Mouse (Mus musculus) ZHBTc4 (cell line): ENCODE data around the gene Spag7.

ENCODE experiments used
- DNase-seq: peaks from one replicate; pipeline ENCODE4 v3.0.0-alpha.2; 2011; ENCODE audit warnings: low read depth, low spot score

Spag7 gene

DNA sequence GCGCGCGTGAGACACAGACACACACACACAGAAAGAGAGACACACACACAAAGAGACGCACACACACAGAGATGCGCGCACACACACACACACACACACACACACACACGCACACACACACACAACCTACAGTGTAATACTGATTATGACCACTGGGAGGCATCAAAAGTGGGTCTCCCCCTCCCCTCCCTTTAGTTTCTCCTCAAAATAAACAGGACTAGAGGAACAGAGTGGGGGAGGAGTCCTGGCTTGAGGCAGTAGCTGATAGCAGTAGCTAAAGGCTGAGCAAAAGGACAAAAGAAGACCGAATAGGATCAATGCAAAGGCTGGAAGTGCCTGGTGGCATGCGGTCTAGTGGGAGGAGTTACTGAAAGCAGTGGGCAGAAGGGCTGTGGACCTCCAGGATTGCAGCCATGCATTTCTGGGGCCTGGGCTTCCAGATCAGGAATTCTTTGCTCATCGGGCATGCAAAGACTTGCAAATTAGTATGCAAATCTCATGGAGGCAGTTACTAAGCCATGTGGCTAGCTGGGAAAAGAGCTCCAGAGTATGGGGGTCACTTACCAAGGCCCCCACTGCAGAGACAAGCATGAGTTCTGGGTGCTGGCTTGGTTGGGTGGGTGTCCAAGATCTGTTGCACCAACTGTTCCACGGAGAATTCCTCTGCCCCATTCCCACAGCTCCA is 12.8 kb upstream of the Spag7 start:
- peak; percentile 92 for DNase-seq

DNA sequence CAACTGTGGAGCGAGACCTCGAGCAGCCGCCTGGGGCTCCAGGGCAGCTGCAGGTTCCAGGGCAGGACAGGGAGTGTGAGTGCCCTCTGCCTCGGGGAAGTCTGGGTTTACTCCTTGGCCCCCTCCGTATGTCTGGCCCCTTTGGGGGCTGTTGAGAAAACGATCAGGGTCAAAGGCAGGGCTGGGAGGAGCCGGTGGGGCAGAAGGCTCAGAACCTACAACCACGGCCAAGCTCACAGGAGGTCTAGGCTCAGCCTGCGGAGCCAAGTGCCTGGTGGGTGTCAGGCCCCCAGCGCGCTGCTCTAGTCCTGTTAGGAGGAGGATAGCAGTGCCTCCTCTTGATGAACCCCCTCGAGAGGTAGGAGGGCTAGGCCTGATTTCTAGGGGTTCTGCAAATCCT is 12.0 kb upstream of the Spag7 start:
- DNase-seq, result no peak

DNA sequence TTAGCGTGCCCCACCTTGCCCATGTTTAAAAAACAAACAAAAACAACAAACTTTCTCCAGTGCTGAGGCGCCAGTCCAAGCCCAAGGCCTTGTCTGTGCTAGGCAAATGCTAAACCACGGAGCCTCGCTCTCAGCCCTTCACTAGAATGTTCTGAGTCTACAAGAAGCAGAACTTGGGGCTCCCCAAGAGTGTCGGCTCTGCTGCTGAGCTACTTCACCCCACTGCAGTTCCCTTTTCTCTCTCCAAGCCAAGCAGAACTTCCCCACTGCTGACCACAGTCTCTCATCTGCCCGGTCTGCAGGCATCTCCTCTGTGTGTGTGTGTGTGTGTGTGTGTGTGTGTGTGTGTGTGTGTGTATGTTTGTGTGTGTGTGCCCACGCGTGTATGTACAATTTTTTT is 10.7 kb upstream of the Spag7 start:
- no peak for DNase-seq

DNA sequence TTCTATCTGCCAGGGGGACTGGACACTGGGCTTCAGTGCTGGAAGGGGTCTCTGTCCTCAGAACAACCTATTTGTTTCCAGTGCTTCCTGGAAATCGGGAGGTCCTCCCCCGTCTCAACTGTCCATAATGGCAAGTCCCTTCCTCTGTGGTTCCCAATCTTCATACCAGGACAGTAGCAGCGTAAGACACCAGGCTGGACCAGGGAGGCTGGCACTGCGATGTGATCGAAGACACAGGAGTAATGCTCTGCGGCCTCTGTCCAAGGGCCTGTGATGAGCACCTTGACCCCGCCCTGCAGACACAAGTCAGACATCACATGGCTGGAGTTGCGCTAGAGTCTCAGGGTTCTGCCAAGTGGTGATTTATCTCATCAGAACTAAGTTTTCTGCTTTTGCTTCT is 10.1 kb upstream of the Spag7 start:
- no peak for DNase-seq

DNA sequence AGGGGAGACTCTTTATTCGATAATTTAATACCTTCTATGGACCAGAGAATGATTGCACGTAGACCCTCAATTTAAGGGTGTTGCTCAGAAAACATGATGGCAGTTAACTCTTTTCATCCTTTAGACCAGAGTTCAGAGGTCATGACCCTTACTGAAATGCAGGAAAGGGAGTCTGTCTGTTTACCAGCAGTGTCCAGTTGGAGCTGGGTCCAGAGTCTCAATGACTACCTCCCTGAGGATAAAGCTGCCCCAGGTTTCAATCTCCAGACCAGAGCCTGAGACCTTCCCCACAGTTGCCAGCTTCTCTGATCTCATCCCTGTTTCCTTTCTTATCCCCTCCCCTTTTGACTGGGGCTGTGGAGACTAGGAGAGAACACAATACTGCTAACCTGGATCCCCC is 9.4 kb upstream of the Spag7 start:
- no peak for DNase-seq

DNA sequence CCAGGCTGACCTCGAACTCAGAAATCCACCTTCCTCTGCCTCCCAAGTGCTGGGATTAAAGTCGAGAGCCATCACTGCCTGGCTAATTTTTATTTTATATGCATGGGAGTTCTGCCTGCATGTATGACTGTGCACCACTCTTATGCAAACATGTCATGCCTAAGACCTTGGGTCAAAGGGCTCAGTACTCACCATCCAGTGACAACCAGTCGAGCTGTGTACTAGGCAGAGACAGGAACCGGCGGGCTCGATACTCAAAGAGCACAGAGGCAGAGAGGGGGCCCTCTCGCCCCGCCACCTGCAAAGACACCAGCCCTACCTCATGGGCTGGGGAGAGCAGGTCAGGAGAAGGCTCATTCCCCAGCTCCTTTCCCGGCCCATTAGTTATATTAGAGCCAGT is 8.9 kb upstream of the Spag7 start:
- DNase-seq, result no peak

DNA sequence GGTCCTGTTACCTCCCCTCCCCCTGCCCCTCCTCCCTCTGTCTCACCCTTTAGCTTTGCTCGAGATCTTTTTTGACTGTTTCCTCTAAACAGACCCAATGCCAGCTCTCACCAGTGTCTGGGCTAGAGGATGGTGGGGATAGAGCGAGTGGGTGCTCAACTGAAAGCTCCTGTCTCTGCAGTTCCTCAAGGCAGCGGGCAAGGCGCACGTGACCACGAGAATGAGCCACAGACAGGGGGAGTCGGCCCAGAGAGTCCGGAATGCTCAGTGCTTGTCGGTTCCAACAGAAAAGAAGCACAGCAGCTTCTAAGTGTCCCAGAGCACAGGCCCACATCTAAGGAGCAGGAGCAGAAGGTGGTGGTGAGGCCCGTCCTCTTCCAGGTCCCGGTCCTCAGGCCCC is 5.3 kb upstream of the Spag7 start:
- DNase-seq, result peak; percentile 43

DNA sequence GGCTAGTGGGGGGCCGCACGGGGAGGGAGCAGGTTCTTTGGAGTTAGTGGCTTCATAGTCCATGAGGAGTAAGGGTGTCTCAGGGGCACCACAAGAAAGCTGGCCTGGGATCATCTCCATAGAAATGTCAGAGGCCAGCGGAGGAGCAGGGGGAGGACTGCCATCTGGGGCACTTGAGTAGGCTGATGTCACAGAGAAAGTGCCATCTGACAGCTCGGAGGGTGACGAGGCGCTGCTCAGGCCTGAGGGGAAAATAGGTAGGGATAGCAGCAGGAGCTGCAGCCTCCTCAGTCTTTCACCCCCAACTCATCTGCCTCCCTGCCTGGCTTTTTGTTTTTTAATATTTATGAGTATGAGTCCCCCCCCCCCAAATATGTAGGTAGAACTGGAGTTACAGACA is 4.8 kb upstream of the Spag7 start:
- no peak for DNase-seq

DNA sequence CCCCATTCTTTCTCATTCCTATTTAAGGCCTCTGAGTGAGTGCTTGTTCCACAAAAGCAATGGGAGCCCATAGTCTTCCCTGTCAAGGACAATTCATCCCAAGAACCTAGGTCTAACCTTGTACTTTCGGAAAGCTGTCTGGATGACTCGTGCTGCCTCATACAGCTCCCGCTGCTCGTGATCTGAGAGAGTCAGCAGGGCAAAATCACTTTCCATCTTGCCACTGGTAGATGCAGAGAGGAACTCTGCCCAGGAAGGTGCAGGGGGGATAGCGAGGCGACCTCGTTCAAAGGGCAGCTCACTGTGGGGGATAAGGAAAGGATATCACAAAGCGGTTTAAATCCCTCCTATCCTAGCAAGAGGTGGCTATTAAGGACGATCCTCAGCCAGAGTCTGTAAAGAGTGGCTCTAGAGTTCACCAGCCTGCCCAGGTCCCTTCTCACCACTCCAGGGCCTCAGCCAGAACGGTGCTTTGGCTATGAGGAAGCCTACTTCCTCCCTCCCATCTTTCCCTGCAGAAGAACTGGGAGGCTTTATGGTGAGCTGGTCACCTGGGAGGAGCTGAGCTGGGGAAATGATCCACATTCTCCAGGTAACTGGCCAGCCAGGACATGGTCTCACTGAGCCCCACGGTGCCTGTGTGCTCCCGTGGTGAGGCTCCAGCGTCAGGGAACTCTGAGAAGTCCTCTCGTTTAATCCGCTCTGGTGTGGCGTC is 2.3 kb upstream of the Spag7 start:
- DNase-seq, result no peak

DNA sequence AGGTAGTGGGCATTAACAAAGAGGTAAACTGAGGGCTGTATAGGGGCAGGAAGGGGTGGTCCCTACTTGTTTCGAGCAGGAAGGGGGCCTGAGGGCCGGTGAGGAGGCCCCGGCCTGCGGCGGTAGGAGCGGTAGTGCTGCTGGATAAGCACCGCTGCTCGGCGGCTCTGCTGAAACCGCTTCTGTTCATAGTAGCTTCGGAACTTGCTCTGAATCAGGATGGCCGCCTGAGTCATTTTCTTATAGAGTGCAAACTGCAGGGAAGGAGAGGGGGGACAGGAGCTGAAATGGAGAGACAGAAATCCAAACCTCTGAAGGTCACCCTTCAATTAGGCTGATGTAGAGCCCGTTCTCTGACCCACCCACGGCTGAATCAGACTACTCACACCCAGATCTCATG is 1.3 kb upstream of the Spag7 start:
- DNase-seq, result no peak

DNA sequence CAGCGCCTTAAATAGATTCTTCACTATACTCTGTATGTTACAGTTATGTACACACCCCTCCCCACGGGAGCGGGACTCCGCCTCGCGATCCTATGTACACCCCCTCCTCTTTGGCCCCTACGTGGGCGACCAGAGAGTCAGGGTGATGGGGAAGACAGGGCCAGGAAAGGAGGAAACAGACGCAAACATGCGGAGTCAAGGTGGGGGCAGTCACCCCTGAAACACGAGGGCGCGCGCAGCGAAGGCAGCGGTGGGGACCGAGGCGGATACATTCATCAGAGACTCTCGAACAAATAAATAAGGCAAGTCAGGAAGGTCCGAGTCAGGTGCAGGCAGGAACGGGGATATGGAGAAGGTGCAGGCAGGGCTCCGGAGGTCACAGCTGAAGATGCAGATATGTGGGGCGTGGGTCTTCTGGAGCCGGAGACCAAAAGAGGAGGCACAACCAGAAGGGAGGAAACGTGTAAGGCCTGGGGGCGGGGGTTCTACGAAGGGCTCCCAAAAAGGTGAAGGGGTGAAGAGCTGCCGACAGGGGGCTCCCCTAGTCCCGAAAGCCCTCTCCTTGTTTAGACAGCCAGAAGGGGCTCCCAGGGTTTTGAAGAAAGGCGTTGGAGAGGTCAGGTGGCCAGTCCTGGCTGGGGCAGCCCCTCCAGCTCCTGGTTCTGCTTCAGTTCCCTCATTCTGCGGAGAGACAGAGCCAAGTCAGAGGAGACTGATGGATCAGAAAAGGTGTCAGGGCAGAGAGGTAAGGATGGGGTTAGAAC is 548 bp upstream of the Spag7 start:
- DNase-seq, result peak; percentile 87

DNA sequence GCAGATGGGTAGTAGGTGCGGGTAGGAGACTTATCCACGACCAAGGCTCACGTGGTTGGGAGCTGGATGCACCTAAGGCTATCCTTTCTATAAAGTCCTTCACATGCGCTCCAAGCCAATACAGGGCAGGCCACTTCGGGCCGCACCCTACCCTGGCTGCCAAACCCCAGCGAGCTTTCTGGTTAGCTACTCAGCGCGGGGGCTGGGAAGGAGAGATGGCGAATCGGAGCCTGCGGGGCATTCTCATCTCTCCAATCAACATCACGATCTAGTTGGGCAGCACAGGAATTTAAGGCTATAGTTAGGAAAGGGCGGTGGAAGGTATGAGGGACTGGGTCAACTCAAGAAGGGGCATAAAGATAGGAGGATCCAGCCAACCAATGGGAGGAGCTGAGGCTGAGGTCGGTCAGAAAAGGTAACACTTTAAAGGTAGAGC is 863 bp downstream of the Spag7 start:
- DNase-seq, result no peak

DNA sequence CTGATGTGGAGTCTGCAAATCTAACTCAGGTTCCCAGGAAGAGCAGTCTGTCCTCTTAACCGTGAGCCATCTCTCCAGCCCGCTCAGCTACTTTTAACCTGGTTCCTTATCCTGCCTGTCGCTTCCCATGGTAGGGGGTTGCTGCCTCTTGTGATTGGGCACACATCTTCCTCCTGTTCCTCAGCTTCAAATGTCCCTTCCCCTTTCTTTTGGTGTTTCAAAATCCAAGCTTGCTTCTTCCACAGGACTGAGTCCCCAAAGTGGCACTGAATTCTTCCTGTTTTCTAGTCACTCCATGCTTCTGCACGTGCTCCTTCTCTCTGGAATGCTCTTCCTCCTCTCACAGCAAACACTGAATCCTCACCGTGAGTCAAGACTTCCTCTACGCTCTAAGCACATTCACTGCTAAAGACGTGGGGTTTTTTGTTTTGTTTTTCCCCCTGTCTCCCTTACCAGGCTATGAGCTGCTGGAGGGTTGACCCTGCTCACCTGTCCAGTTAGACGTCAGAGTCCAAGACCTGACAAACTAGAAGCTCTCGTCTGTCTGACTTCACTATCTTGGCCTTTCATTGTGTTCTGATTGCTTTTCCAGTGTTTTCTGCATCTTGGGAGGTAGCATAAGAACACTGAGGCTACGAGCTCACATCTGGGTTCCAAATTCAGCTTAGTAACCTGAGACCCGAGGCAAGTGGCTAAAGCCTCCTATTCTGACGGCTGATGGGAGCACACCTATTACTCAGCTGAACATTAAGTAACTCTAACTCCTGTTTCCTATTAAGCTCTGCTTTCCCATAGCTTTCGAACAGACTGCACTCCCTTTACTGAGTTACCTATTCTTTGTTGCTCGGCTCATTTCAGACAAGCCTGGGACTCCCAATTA is 1.7 kb downstream of the Spag7 start:
- DNase-seq, result no peak

DNA sequence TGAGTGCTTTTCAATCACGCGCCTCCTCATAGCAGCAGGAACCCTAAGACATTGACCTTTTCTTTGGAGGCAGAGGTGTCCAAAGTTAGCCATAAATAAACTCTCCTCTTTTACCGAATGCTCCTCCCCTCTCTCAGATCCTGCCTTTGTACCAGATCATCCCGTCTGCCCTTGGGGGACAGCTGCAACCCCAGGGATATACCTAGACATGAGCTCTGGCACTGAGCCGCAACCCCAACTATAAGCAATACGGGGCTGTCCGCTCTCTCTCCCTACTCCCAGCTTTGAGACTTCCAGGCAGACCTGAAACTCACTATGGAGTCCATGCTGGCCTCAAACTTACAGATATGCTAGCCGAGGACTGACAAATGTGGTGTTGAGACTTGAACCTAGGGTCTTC is 2.5 kb downstream of the Spag7 start:
- no peak for DNase-seq

DNA sequence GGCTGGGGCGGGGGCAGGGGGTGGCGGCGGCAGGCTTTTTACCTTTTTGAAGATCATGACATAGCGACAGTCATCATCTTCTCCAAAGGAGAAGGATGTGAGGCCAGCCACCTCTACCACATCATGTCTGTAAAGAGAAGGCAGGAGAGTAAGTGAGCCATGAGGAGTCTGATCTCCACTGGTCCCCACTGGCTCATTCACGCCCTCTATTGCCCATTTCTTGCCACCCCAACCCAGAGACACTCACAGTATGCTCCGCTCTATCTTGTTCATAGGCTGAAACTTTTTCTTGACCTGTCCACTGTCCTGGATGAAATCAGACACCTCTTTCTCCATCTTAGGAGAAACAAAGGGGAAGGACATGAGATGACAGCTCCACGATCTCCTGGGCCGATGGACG is 4.5 kb downstream of the Spag7 start:
- no peak for DNase-seq

DNA sequence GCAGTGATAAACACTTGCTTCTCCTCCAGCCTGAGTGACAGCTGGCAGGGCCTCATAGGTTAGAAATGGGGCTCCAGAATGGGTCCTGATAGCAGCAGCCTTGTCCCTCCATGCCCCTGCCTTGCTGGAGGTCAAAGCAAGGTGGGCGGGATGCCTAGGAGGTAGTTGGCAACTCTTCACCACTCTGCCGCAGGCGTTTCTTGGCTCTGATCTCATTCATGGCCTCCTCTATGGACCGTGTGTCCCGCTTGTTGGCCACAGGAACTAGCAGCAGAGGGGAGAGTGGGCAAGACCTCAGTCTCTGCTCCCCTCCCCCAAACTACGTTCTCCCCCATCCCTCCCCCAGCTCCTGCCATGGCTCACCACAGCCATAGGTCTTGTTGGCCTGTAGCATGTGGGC is 5.3 kb downstream of the Spag7 start:
- no peak for DNase-seq

DNA sequence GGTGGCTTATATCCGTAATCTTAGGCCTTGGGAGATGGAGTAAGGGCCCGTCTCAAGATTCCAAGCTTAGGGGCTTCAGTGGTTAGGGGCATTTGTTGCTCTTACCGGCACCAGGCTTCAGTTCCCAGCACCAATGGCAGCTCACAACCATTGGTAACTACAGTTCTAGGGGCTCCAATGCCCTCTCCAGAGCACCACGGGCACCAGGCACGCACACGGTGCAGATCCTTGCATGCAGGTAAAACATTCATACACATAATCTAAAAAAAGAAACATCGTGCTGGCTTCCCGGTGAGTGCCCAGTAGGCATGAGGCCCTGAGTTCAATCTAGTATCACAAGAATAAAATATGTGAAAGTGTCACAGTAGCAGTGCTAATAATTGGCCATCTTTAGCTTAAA is 6.1 kb downstream of the Spag7 start:
- no peak for DNase-seq

DNA sequence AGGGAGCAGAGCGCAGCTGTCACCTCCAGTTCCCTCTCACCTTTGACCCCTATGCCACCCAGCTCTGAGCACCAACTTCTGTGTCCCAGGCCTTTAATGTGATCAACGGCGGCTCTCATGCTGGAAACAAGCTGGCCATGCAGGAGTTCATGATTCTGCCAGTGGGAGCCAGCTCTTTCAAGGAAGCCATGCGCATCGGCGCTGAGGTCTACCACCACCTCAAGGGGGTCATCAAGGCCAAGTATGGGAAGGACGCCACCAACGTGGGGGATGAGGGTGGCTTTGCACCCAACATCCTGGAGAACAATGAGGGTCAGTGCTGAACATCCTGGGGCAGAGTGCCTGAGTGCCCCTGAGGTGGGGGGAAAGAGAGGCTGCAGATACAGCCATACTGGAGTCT is 8.6 kb downstream of the Spag7 start:
- DNase-seq, result no peak

DNA sequence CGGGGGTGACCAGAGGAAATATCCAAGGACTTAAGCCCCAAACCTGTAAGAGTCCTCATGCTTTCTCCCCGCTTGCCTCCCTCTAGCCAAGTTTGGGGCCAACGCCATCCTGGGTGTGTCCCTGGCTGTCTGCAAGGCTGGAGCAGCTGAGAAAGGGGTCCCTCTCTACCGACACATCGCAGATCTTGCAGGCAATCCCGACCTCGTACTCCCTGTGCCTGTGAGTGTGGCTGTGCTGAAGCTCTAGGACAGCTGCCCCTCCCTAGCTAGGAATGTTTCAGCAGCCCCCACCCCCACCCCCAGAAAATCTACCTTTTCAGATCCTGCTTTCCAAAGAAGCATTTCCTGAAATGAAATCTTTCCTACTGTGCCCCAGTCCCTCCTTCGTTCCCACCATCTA is 10.3 kb downstream of the Spag7 start:
- peak; percentile 39 for DNase-seq

DNA sequence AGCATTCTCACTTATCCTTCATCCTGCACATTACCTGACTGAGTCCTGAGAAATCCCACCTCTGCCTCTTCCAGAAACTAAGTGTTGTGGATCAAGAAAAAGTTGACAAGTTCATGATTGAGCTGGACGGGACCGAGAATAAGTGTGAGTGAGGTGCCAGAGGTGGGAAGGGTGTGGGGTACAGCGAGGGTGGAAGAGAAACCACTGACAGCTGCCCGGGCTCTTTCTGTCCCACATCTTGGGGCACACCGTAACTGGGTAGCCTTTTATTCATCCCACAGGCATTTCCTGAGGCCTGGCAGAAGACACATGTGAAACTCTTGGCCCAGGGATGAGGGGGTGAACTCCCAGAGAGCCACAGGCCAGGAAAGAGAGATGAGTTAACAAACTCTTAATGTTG is 10.7 kb downstream of the Spag7 start:
- DNase-seq, result no peak

DNA sequence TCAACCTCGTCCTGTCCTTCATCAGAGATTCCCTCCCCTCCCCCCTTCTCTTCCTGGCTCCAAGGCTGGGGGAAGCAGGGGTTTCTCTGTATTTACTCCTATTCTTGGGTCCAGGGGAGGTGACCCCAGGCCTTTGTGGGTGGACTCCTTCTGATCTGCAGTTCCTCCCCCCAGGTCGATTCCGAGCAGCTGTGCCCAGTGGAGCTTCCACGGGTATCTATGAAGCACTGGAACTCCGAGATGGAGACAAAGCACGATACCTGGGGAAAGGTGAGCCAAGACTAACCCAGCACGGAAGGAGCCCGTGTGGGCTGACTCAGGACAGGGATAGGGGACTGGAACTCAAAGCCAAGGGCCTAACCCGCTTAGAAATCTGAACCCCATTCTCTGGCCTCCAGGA is 11.2 kb downstream of the Spag7 start:
- no peak for DNase-seq

DNA sequence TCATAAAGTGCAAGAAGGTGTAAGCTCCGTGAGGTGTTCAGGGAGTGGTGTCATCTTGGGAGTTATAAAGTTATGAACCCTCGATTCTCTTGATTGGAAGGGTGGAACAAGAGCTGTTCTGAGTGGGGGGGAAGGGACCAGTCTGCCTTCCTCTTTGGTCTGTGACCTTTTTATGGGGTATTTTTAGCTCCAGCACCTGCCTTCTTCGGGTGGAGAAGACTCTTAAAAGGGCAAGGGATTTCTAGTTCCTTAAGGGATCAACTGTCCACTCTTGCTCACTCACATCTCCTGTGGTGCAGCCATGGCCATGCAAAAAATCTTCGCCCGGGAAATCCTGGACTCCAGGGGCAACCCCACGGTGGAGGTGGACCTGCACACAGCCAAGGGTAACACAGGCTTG is 11.6 kb downstream of the Spag7 start:
- DNase-seq, result no peak
